Mouse (Mus musculus) testis, adult 2 months (tissue): ENCODE measurements at regions not wholly inside any gene's neighbourhood (a gene's known extent, or its start where the extent isn't known, plus 50 kb on each side); places are given as distances from the start of the nearest gene placed in this dataset.

Experiments
- CTCF ChIP-seq: fragments of 200-500 bp; IDR thresholded peaks from 2 replicates; pipeline ENCODE4 v1.5.1; 2012; ENCODE audit warnings: low read depth, mild to moderate bottlenecking, inconsistent platforms, low read length, moderate library complexity; ENCODE audit not compliant: control insufficient read depth, insufficient read depth, insufficient replicate concordance
- POLR2A ChIP-seq: fragments of 200-500 bp; IDR thresholded peaks from 2 replicates; pipeline ENCODE4 v1.6.1; 2012; ENCODE audit warnings: low read depth, mild to moderate bottlenecking, inconsistent platforms, low read length, moderate library complexity; ENCODE audit not compliant: control insufficient read depth

- no peak for TF ChIP-seq CTCF
- TF ChIP-seq POLR2A: no peak
Observed at GRCm38 (mm10) chr8:35125179-35125578, 640.4 kb upstream of the Gm19410 start.
